Mouse (Mus musculus): ENCODE results near the gene Gm37240.

DNA sequence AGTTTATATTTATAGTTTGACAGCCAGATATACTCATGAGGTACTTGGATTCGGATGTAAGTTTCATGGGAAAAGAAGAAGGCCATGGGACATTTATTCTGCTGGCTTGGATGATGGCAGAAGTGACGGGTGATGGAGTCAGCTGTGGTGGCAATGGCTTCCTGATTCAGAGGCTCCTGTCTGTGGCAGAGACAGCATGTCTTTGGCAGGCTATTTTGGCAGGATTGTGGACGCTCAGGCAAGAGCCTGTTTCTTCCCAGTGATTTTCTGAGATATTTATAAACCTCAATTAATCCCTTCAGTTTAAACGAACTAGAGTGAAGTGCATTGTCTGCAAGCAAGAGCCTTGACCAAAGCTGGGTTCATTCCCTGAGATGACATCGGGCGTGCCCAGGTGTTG, 874.4 kb downstream of the Gm37240 start:
- TF ChIP-seq CTCF (IDR thresholded peaks at IDR 0.05; ENCODE audit: insufficient read depth, low read depth, low read length) (no peak), POLR2A (IDR thresholded peaks at IDR 0.05; ENCODE audit: insufficient read depth, low read depth, low read length) (no peak)

Measured in olfactory bulb, adult 2 months (tissue).